In the genomic region with DNA sequence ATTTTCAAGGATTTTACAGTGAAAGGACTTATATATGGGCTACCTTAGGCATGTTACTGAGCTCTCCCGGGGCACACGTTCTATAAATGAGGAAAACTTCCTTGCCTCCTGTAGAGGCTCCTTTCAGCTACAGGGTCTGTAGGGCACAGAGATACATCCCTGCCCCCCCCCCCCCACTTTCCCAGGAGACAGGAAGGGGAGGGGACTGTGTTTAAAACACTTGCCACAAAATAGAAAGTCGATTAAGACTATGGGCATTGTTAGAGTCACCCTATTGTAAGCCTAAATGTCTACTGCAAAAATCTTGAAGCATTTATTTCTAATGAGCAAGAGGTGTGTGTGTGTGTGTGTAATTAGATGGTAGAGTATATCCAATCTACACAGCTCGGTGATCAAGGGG, we compare ENCODE assay signal across 8 mouse cellular contexts. TPM values are rescaled to one million over a fixed set of nuclear protein-coding genes. Genes with fewer than 3 reads are reported as not detected.
DNase-seq lines count a peak whose midpoint lies in the region; ATAC-seq and TF ChIP-seq lines count a peak whose summit lies in the region.

No protein-coding gene starts in this region.

- 2% methylated on average over 4 of the region's 4 CpGs for whole genome bisulfite sequencing in embryonic facial prominence, embryonic 15.5 days
- WGBS in limb, embryonic 11.5 days, result 12% methylated on average over 4 of the region's 4 CpGs
- WGBS in small intestine, adult 2 months, result 4% methylated on average over 4 of the region's 4 CpGs

- TF ChIP-seq CTCF in small intestine, adult 2 months (IDR thresholded peaks at IDR 0.05; ENCODE audit: extremely low read depth, insufficient read length, insufficient replicate concordance, low read depth, low read length), result no peak

- peaks cover 34% of the 10 kb centered on the region for H3K4me1 ChIP-seq in megakaryocyte, embryonic 14.5 days
- H3K4me1 ChIP-seq in embryonic facial prominence, embryonic 15.5 days, result peaks cover 28% of the 10 kb centered on the region
- H3K4me1 ChIP-seq in limb, embryonic 11.5 days (ENCODE audit: control insufficient read depth, insufficient read depth, low read length), result peaks cover 3% of the 10 kb centered on the region; the same call in 1 of the 2 replicates
- H3K4me1 ChIP-seq in small intestine, adult 2 months (ENCODE audit: control insufficient read depth, insufficient read depth, insufficient read length, low read length), result peaks cover 11% of the 10 kb centered on the region; the same call in 1 of the 2 replicates

- peak overlapping the region; percentile 93 for H3K9ac ChIP-seq in embryonic facial prominence, embryonic 15.5 days
- peak overlapping the region; percentile 97 for H3K9ac ChIP-seq in limb, embryonic 11.5 days (ENCODE audit: low read length)

- peak overlapping the region; percentile 96 for H3K4me3 ChIP-seq in megakaryocyte, embryonic 14.5 days (replicated peaks)
- peak overlapping the region; percentile 97 for H3K4me3 ChIP-seq in embryonic facial prominence, embryonic 15.5 days (replicated peaks)
- H3K4me3 ChIP-seq in limb, embryonic 11.5 days (ENCODE audit: low read depth, low read length), result peak overlapping the region; percentile 80
- peak overlapping the region; percentile 93 for H3K4me3 ChIP-seq in small intestine, adult 2 months (ENCODE audit: low read depth, low read length)

- no peak for ATAC-seq in megakaryocyte, adult 5-6 weeks (ENCODE audit: poor library complexity, severe bottlenecking)
- no peak for ATAC-seq in embryonic facial prominence, embryonic 15.5 days (ENCODE audit: insufficient number of reproducible peaks, low FRiP score, low TSS enrichment, low read depth)
- ATAC-seq in limb, embryonic 11.5 days (ENCODE audit: insufficient number of reproducible peaks, low FRiP score, low TSS enrichment, low read depth), result no peak

- peak overlapping the region; percentile 99 for H3K27ac ChIP-seq in embryonic facial prominence, embryonic 15.5 days (replicated peaks)
- H3K27ac ChIP-seq in limb, embryonic 11.5 days (replicated peaks; ENCODE audit: low read depth, low read length), result peak overlapping the region; percentile 98; the same call in 1 of the 2 replicates
- H3K27ac ChIP-seq in small intestine, adult 2 months (ENCODE audit: insufficient read depth, low read depth, low read length), result peak overlapping the region; percentile 98

- TF ChIP-seq POLR2A in small intestine, adult 2 months (IDR thresholded peaks at IDR 0.05; ENCODE audit: low read depth, low read length), result no peak

- peaks cover 7% of the 10 kb centered on the region; the same call in 1 of the 2 replicates for H3K9me3 ChIP-seq in megakaryocyte, embryonic 14.5 days
- H3K9me3 ChIP-seq in embryonic facial prominence, embryonic 15.5 days (replicated peaks), result no peaks in the 10 kb centered on the region
- H3K9me3 ChIP-seq in limb, embryonic 11.5 days (ENCODE audit: control insufficient read depth, low read length), result no peaks in the 10 kb centered on the region

- peak overlapping the region; percentile 66 for H3K4me2 ChIP-seq in embryonic facial prominence, embryonic 15.5 days (replicated peaks)
- peak overlapping the region; percentile 65 for H3K4me2 ChIP-seq in limb, embryonic 11.5 days (ENCODE audit: low read depth, severe bottlenecking)

- peaks cover 6% of the 10 kb centered on the region for H3K36me3 ChIP-seq in megakaryocyte, embryonic 14.5 days (replicated peaks; ENCODE audit: low read length)
- no peaks in the 10 kb centered on the region for H3K36me3 ChIP-seq in embryonic facial prominence, embryonic 15.5 days
- no peaks in the 10 kb centered on the region for H3K36me3 ChIP-seq in limb, embryonic 11.5 days (ENCODE audit: control insufficient read depth, insufficient read depth, low read length)
- no peaks in the 10 kb centered on the region; the same call in 1 of the 2 replicates for H3K36me3 ChIP-seq in small intestine, adult 2 months (ENCODE audit: control insufficient read depth, insufficient read depth, low read length)

- no peak for DNase-seq in limb, embryonic 11.5 days (ENCODE audit: low spot score)
- no peak for DNase-seq in layer of hippocampus, adult 18-20 months (ENCODE audit: low spot score in 2 of 2)
- DNase-seq in thymus, postnatal 36 days, result no peak
- no peak for DNase-seq in left cerebral cortex, adult 8-10 months (ENCODE audit: low spot score in 2 of 2)

- H3K27me3 ChIP-seq in megakaryocyte, embryonic 14.5 days (replicated peaks), result peaks cover 2% of the 10 kb centered on the region
- H3K27me3 ChIP-seq in embryonic facial prominence, embryonic 15.5 days, result no peaks in the 10 kb centered on the region
- no peaks in the 10 kb centered on the region for H3K27me3 ChIP-seq in limb, embryonic 11.5 days (ENCODE audit: control insufficient read depth, insufficient read depth, low read length)
- H3K27me3 ChIP-seq in small intestine, adult 2 months (ENCODE audit: control insufficient read depth, insufficient read depth, low read length), result no peaks in the 10 kb centered on the region

RNA-seq across cellular contexts. Expression of gene Nr2c2, which starts 0.7 kb away (rescaled TPM):
- polyA plus RNA-seq in megakaryocyte, embryonic 14.5 days (2012; ENCODE audit: insufficient read depth, low replicate concordance), result 0.64 and 1.1 TPM in 2 replicates
- 35.7 and 40.5 TPM in 2 replicates for total RNA-seq in megakaryocyte, adult 5-6 weeks (2015)
- 43.0 and 43.5 TPM in 2 replicates for total RNA-seq in megakaryocyte, adult 5-6 weeks (2017)
- polyA plus RNA-seq in embryonic facial prominence, embryonic 15.5 days (2015; fragmentation: Nextera tagmentation; extraction: Ambion mirVana), result 25.3 and 25.9 TPM in 2 replicates
- 21.2 and 22.3 TPM in 2 replicates for polyA plus RNA-seq in limb, embryonic 11.5 days (2014; fragmentation: Nextera tagmentation; extraction: Ambion mirVana)
- 5.2 and 12.5 TPM in 2 replicates for polyA plus RNA-seq in small intestine, adult 2 months (2012; rRNA removed)
- 10 to 100 TPM; 82.1 to 88.0 TPM for total RNA-seq in layer of hippocampus, adult 18-20 months (2021)
- total RNA-seq in left cerebral cortex, adult 8-10 months (2022), result 100 to 1,000 TPM in 2 of 4 experiments, 10 to 100 TPM in 2; 95.4 to 112 (median 101) TPM
